Mouse (Mus musculus): ENCODE measurements around the gene Ap1m2. TPM values are rescaled to one million over a fixed set of nuclear protein-coding genes. Genes with fewer than 3 reads are reported as not detected.
"Not testable (repeated sequence)": the region's sequence is repeated elsewhere in the genome, so short reads cannot be mapped to it uniquely, and the experiment has no call there.

Gene Ap1m2
- polyA plus RNA-seq, 1 experiment from 2014 or later = 3.3 TPM

DNA sequence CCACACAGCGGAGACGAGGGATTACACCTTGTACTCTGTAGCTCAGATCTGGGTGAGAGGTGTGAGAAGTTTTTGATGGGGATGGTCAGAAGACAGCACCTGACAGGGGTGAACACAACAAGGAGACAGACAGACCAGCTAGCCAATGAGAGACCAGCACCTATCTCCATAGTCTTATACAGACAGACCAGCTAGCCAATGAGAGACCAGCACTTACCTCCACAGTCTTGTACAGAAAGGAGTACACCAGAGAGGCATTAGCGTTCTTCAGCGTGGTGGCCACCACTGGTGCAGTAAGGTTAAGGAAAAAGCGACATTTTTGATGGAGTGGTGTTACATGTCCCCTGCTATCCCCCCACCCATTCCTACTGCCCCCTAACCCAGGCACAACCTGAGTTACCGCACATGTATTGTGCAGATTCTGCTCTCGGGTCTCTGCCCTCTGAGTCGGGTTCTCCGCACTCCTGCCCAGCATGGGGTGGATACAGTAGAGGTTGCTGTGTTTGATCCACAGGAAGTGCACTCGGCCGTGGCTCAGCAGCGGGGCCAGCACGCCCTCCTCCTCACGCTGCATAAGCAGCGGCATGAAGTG lies 2.9 kb downstream of the Ap1m2 start:
- H3K4me1 ChIP-seq = peaks cover 6% of the 10 kb centered on the region; the same call in 1 of the 2 replicates
- H3K36me3 ChIP-seq (replicated peaks) = no peaks in the 10 kb centered on the region
- WGBS = 76% methylated on average over 15 of the region's 15 CpGs
- H3K4me2 ChIP-seq = no peak overlapping the region
- no peak overlapping the region for H3K4me3 ChIP-seq (replicated peaks)
- H3K9ac ChIP-seq = no peak overlapping the region
- no peaks in the 10 kb centered on the region for H3K9me3 ChIP-seq
- no peak overlapping the region for H3K27ac ChIP-seq
- H3K27me3 ChIP-seq = peaks cover 19% of the 10 kb centered on the region
- no peak for ATAC-seq (ENCODE audit: low FRiP score)

DNA sequence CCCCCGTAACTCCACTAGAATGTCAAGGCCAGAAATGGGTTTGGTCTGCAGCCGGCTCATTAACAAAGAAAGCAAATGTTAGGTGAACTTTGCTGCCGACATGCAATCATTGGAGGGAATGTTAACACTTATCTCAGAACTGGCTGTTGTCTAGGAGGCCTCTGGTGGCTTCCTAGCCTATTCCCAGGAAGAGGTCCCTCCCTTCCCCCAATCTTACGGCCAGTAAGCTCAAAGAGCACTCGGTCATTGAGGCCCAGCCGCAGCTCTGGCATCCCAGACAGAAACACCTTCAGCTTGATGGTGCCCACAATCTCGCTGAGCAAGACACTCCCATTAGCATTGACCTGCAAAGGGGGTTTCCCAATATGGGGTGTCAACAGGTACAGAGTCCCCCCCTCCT lies 7.1 kb downstream of the Ap1m2 start:
- no peak overlapping the region for H3K4me3 ChIP-seq (replicated peaks)
- 86% methylated on average over 7 of the region's 7 CpGs for WGBS
- H3K36me3 ChIP-seq (replicated peaks) = no peaks in the 10 kb centered on the region
- no peaks in the 10 kb centered on the region; the same call in 1 of the 2 replicates for H3K27me3 ChIP-seq
- no peak overlapping the region for H3K9ac ChIP-seq
- H3K4me2 ChIP-seq = no peak overlapping the region
- ATAC-seq (ENCODE audit: low FRiP score) = no peak
- H3K9me3 ChIP-seq = 0 out of 2 replicates have a peak, but pooled peaks cover 3% of the 10 kb centered on the region
- no peak overlapping the region for H3K27ac ChIP-seq
- H3K4me1 ChIP-seq = no peaks in the 10 kb centered on the region

DNA sequence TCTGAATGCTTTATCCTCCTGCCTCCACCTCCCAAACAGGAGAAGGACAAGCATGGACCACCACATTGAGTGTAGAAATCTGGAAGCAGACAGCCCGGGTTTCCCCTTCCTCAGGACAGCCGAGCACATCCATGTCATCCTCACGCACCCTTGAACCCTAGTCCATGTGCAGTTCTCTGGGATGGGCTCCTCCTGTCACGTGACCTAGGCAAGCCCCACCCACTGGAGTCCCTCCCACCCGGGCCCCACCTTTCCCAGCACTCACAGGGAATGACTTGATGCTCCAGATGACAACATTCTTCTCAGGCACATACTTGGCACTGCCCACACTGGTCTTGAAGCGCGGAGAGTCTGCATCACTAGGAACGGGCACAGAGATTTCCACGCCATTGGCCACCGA lies 13.1 kb downstream of the Ap1m2 start:
- H3K27ac ChIP-seq = no peak overlapping the region
- 85% methylated on average over 10 of the region's 10 CpGs for WGBS
- no peaks in the 10 kb centered on the region for H3K4me1 ChIP-seq
- H3K36me3 ChIP-seq (replicated peaks) = no peaks in the 10 kb centered on the region
- no peak overlapping the region for H3K9ac ChIP-seq
- H3K4me3 ChIP-seq (replicated peaks) = no peak overlapping the region
- no peak overlapping the region for H3K4me2 ChIP-seq
- H3K27me3 ChIP-seq = no peaks in the 10 kb centered on the region
- H3K9me3 ChIP-seq = 0 out of 2 replicates have a peak, but pooled peaks cover 3% of the 10 kb centered on the region
- no peak for ATAC-seq (ENCODE audit: low FRiP score)

DNA sequence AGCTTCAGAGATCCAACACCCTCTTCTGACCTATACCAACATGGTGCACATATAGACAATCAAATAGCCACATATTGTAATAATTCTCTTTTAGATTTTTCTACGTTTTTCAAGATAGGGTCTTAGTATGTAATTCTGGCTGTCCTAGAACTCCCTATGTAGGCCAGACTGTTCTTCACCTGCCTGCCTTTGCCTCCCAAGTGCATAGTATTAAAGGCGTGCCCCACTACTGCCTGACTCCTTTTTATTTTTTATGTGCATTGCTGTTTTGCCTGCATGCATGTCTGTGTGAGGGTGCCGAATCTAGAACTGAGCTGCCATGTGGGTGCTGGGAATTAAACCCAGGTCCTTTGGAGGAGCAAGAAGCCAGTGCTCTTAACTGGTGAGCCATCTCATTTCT lies 19.9 kb downstream of the Ap1m2 start:
- Histone ChIP-seq H3K9ac (no peak overlapping the region), H3K4me1 (peaks cover 25% of the 10 kb centered on the region), H3K4me3 (replicated peaks) (no peak overlapping the region), H3K36me3 (replicated peaks) (no peaks in the 10 kb centered on the region), H3K27me3 (no peaks in the 10 kb centered on the region), H3K4me2 (peak overlapping the region; percentile 51; the same call in 1 of the 2 replicates), H3K9me3 (no peaks in the 10 kb centered on the region), H3K27ac (no peak overlapping the region)
- ATAC-seq (ENCODE audit: low FRiP score) = no peak
- WGBS = 94% methylated on average over 3 of the region's 3 CpGs

DNA sequence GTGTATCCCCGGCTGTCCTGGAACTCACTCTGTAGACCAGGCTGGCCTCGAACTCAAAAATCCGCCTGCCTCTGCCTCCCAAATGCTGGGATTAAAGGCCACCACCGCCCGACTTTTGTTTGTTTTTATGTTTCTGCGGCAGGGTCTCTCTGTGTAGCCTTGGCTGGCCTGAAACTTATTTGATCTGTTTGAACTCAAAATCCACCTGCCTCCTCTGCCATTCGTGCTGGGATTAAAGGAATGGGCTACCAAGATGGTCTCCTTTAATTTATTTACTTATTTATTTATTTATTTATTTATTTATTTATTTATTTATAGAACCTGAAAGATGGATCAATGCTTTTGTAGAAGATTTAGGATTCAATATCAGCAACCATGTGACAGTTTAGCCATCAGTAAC lies 20.3 kb downstream of the Ap1m2 start:
- peak overlapping the region; percentile 47; the same call in 1 of the 2 replicates for H3K9ac ChIP-seq
- H3K4me1 ChIP-seq = peaks cover 29% of the 10 kb centered on the region
- not testable (repeated sequence) for H3K9me3 ChIP-seq; H3K27me3 ChIP-seq; ATAC-seq (ENCODE audit: low FRiP score); H3K36me3 ChIP-seq (replicated peaks)
- H3K4me2 ChIP-seq = peak overlapping the region; percentile 51
- peak overlapping the region; percentile 79 for H3K4me3 ChIP-seq (replicated peaks)
- 18% methylated on average over 7 of the region's 7 CpGs for WGBS
- peak overlapping the region; percentile 91 for H3K27ac ChIP-seq

DNA sequence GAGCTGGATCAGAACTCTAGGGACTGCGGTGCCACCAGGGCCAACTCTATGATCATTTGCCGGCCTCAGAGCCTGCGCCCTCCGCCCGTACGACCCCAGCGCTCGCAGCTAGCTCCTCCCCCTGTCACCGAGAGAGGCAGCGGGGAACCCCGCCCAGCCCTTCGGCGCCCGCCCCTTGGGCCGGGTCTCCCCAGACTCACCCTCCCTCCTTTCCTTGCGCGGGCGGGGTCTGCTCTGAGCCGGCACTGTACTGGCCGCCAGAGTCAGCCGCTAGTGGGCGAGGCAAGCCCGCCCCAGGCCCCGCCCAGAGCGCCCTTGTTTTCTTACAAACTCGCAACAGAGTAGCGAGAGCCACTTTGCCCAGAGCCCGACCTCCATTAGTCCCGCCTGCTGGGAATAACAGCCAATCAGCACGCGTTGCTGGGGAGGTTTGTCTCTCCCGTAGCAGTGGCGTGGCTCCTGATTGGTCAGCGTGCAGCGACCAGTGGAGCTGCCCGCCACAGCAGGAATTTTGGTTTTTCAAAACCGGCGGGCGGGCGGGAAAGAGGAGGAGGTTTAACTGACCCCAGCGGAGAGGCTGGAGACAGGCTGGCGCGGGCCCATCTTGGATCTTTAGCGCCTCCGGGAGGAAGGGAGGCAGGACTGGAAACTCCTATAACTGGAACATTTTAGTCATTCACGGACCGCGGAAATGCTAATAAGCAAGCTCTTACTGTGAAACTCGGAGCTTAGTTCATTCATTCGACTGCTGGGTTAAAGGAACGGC lies 20.9 kb downstream of the Ap1m2 start, which contains the start of gene Cdkn2d:
Cdkn2d (minus strand) TSS at position 386 of the 766 bp plus-strand sequence.
- no peaks in the 10 kb centered on the region for H3K9me3 ChIP-seq
- H3K4me1 ChIP-seq = peaks cover 35% of the 10 kb centered on the region
- peak within 1 kb of the TSS; percentile 91 for H3K27ac ChIP-seq
- peak; percentile 96 for ATAC-seq (ENCODE audit: low FRiP score)
- peak within 1 kb of the TSS; percentile 81 for H3K4me2 ChIP-seq
- H3K4me3 ChIP-seq (replicated peaks) = peak within 1 kb of the TSS; percentile 79
- under 1% methylated on average over 50 of the region's 51 CpGs for WGBS
- H3K36me3 ChIP-seq (replicated peaks) = no peaks in the 10 kb centered on the region
- H3K9ac ChIP-seq = peak within 1 kb of the TSS; percentile 80
- H3K27me3 ChIP-seq = no peaks in the 10 kb centered on the region

DNA sequence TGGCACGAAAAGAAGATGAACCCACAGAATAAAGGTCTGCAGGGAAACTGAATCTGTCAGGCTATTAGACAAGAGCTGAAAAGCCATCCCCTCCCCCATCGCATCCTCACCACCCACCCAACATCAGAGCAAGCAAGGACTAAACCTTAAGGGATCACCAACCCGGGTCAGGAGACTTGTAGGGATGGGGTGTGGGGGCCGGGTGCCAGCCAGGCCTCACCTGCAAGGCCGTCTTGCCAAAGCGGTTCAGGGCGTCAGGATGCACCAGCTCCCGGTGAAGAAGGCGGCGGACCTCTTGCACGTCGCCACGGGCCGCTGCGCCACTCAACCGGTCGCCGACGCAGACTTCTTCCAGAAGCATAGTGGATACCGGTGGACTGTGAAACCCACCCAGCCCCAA lies 21.5 kb downstream of the Ap1m2 start:
- peaks cover 36% of the 10 kb centered on the region for H3K4me1 ChIP-seq
- ATAC-seq (ENCODE audit: low FRiP score) = peak; percentile 0; the same call in 1 of the 2 replicates
- 0 out of 2 replicates have a peak, but pooled peaks cover 3% of the 10 kb centered on the region for H3K36me3 ChIP-seq (replicated peaks)
- no peaks in the 10 kb centered on the region for H3K9me3 ChIP-seq
- H3K27me3 ChIP-seq = no peaks in the 10 kb centered on the region
- peak overlapping the region; percentile 80 for H3K9ac ChIP-seq
- peak overlapping the region; percentile 79 for H3K4me3 ChIP-seq (replicated peaks)
- peak overlapping the region; percentile 87 for H3K27ac ChIP-seq
- peak overlapping the region; percentile 81 for H3K4me2 ChIP-seq
- under 1% methylated on average over 20 of the region's 20 CpGs for WGBS

DNA sequence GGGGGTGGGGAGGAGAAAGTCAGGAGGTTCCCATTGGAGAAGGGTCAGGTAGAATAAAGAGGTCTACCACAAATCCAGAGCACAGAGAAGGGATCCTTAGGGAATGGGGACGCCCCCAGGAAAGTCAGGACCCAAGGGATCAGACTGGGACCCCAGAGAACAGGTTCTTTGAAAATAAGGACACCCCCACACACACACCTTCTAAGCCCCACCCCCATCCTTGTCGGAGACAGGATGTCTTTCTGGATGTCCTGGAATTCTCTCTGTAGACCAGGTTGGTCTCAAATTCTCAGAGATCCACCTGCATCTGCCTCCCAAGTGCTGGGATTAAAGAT lies 22.8 kb downstream of the Ap1m2 start:
- 92% methylated on average over 2 of the region's 2 CpGs for WGBS
- H3K36me3 ChIP-seq (replicated peaks) = peaks cover 15% of the 10 kb centered on the region
- H3K27ac ChIP-seq = no peak overlapping the region
- no peak for ATAC-seq (ENCODE audit: low FRiP score)
- H3K4me2 ChIP-seq = peak overlapping the region; percentile 81
- 0 out of 2 replicates have a peak overlapping the region, but pooled peaks have one; percentile 80 for H3K9ac ChIP-seq
- no peaks in the 10 kb centered on the region for H3K9me3 ChIP-seq
- H3K27me3 ChIP-seq = no peaks in the 10 kb centered on the region
- H3K4me1 ChIP-seq = peaks cover 36% of the 10 kb centered on the region
- peak overlapping the region; percentile 79 for H3K4me3 ChIP-seq (replicated peaks)

DNA sequence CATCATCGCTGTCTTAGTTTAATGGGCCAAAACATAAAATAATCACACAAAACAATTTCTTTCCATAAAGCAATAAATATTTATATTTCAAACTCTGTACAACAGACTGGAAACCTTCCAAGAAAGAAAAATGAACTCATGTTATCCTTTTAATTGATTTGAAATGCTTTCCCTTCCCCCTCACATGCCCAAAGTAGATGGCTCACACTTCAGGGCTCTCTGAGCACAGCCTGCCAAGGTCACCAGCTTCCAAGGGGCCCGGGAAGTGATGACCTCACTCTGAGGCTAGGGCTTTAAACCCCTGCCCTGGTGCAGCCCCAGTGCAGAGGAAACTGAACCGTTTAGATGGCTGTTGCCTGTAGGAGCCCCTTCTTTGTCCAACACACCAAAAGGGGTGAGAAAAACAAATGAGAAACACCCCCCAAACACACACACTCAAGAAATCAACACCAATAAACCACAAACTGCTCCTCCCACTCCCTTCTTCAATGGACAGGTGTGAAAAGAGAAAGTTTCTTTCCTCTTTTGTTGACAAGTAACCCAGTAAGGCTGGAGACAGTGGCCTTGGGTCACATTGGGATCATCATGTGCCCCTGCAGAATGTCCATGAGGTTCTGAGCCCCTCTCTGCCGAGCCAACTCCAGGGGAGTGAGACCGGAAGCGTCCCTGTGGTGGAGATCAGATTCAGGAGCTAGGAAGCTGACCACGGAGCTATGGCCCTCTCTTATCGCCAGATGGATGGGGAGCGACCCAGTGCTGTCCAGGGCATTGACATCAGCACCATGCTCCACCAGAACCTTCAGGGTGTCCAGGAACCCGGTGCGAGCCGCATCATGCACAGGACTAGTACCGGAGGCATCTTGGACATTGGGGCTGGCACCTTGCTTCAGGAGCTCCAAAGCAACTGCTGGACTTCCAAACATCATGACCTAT lies 23.5 kb downstream of the Ap1m2 start:
- Histone ChIP-seq H3K27me3 (no peaks in the 10 kb centered on the region), H3K9me3 (no peaks in the 10 kb centered on the region), H3K9ac (peak overlapping the region; percentile 74; the same call in 1 of the 2 replicates), H3K4me1 (peaks cover 36% of the 10 kb centered on the region), H3K4me2 (peak overlapping the region; percentile 81), H3K4me3 (replicated peaks) (peak overlapping the region; percentile 60), H3K36me3 (replicated peaks) (peaks cover 21% of the 10 kb centered on the region), H3K27ac (peak overlapping the region; percentile 78; the same call in 1 of the 2 replicates)
- WGBS = 78% methylated on average over 13 of the region's 13 CpGs
- no peak for ATAC-seq (ENCODE audit: low FRiP score)

DNA sequence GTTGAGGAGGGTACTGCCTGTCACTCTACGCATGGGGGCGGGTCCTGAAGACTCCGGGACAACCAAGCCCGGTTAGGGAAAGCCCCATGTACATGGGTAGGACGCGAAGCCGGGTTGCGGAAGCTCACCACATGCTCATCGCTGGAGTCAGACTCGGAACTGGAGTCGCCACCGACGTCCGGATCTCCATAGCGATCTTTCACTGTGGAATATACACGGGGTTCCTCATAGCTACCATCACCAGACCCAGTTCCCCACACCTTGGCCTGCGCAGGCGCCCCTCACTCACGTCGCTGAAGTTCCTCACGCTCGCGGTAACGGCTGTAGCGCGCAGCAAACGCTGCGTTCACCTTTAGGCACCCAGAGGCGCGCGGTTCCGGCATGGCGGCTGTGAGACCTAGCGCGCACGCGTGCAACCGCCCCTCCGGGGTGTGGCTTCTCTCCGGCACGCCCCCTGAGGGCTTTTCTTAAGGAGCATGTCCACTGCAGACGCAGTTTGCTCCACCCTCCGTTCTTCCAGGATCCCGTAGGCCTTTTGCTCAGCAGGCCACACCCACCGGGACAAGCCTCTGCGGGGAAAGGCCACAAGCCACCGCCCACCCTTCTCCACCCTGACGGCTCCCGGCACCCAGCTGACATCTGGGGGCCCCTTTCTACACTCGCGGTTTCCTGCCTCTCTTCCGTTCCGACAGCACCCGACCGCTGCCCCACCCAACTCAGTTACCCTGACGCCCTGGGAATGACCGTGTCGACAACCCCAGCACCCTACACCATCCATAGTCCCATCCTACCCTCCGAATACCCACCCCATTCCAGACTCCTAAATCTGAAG lies 24.4 kb downstream of the Ap1m2 start, which contains the start of gene Kri1:
Kri1 (minus strand) TSS at position 399 of the 832 bp plus-strand sequence.
- Histone ChIP-seq H3K27me3 (no peaks in the 10 kb centered on the region), H3K4me1 (peaks cover 36% of the 10 kb centered on the region), H3K4me3 (replicated peaks) (peak within 1 kb of the TSS; percentile 60), H3K4me2 (peak within 1 kb of the TSS; percentile 81), H3K9me3 (no peaks in the 10 kb centered on the region), H3K36me3 (replicated peaks) (peaks cover 25% of the 10 kb centered on the region), H3K9ac (peak within 1 kb of the TSS; percentile 74), H3K27ac (peak within 1 kb of the TSS; percentile 78)
- peak; percentile 74 for ATAC-seq (ENCODE audit: low FRiP score)
- 1% methylated on average over 59 of the region's 59 CpGs for WGBS

DNA sequence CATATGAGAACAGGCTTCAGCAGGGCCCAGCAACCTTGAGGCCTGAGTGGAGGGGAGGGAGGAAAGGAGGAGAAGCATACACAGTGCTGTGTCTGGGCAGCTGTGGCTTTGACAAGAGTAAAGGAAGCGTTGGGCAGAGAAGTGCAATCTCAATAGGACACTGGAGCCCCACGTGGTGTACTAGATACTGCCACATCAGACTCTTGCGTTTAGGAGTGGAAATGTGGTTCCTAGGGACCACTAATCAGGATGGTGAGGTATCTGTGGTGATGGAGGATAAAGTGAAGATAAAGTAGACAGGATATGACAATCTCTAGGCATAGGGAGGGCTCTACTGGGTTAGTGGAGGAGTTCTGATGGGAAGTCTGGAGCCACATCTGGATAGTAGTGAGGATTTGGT lies 25.4 kb downstream of the Ap1m2 start:
- peak overlapping the region; percentile 60 for H3K4me3 ChIP-seq (replicated peaks)
- no peak overlapping the region for H3K27ac ChIP-seq
- H3K4me1 ChIP-seq = peaks cover 36% of the 10 kb centered on the region
- H3K36me3 ChIP-seq (replicated peaks) = peaks cover 29% of the 10 kb centered on the region
- peak overlapping the region; percentile 74 for H3K9ac ChIP-seq
- ATAC-seq (ENCODE audit: low FRiP score) = no peak
- H3K27me3 ChIP-seq = no peaks in the 10 kb centered on the region
- WGBS = 74% methylated on average over 3 of the region's 3 CpGs
- no peaks in the 10 kb centered on the region for H3K9me3 ChIP-seq
- H3K4me2 ChIP-seq = peak overlapping the region; percentile 81

Measured in forebrain, embryonic 12.5 days (tissue).